In the genomic region with DNA sequence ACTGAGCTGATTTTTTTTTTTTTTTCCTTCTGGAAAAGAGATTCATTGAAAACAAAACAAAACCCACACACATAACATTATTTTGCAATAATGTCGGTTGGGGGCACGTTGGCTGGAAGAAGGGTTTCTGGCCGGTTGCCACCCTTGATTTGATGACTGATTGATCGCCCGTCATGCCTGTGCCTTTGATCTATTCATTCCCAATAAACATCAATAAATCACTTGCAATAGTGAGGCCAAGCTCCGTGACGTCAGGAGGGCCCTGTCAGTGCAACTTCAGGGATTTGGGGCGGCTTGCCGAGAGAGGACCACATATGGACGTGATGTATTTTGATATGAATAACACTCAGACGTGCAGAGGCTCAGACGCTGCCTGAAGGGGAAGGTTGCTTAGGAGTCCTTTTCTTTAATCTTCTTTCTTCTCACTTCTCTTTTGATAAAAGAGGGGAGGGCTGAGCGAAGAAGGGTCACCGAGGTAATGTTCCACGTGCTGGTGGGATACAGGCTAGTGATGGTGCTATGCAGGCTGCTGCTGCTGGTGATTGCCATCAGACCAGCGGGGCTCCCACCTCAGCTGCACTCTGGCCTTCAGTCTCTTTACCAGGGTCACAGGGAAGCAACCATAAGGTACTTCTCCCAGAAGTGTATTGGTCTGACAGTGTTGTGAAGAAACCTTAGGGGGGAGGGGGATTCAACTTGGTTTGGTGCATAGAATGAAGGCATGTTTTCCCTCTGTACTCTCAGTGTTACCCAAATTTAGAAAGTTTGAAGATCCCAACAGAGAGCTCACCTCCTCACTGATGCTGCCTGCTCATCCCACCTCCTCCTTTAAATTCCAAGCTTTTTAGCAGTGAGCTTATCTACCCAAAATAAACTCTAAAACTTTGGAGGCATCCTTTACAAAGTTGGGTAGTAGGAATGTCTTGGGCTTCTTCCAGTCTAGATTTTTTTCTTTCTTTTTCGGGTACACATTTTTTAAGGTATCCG, we compare ENCODE assay signal across 9 mouse cellular contexts. TPM values are rescaled to one million over a fixed set of nuclear protein-coding genes. Genes with fewer than 3 reads are reported as not detected.
DNase-seq lines count a peak whose midpoint lies in the region; ATAC-seq lines count a peak whose summit lies in the region.
"Had no signal": no experiment of that assay in that cellular context is flagged by ENCODE, and none has a peak within 500 bp of the region (broad histone marks: within the 10 kb centered on the region; RNA-seq: fewer than 3 reads in every experiment).

No protein-coding gene starts in this region.

- H3K27me3 ChIP-seq in heart, embryonic 10.5 days (ENCODE audit: insufficient read depth, poor library complexity, severe bottlenecking), result peaks cover 40% of the 10 kb centered on the region
- peaks cover 10% of the 10 kb centered on the region for H3K27me3 ChIP-seq in hindbrain, embryonic 13.5 days
- peaks cover 32% of the 10 kb centered on the region for H3K27me3 ChIP-seq in midbrain, embryonic 12.5 days

- no peak overlapping the region for H3K27ac ChIP-seq in heart, embryonic 10.5 days
- H3K27ac ChIP-seq in hindbrain, embryonic 13.5 days, result peak overlapping the region; percentile 96
- no peak overlapping the region for H3K27ac ChIP-seq in midbrain, embryonic 12.5 days (replicated peaks)

- intact Hi-C loops in heart, postnatal 25 days (cut with DNase I), result loop anchor here (10.0 kb wide), 1 partner anchor 646 kb away; no protein-coding TSS in a partner anchor

- H3K36me3 ChIP-seq in heart, embryonic 10.5 days, result no peaks in the 10 kb centered on the region
- peaks cover 4% of the 10 kb centered on the region; the same call in 1 of the 2 replicates for H3K36me3 ChIP-seq in hindbrain, embryonic 13.5 days
- no peaks in the 10 kb centered on the region for H3K36me3 ChIP-seq in midbrain, embryonic 12.5 days

- H3K4me2 ChIP-seq in hindbrain, embryonic 13.5 days, result peak overlapping the region; percentile 92
- peak overlapping the region; percentile 96 for H3K4me2 ChIP-seq in midbrain, embryonic 12.5 days (replicated peaks)

- no peaks in the 10 kb centered on the region for H3K9me3 ChIP-seq in heart, embryonic 10.5 days
- H3K9me3 ChIP-seq in hindbrain, embryonic 13.5 days, result no peaks in the 10 kb centered on the region
- no peaks in the 10 kb centered on the region for H3K9me3 ChIP-seq in midbrain, embryonic 12.5 days

- H3K4me3 ChIP-seq in heart, embryonic 10.5 days, result peak overlapping the region; percentile 89
- peak overlapping the region; percentile 90 for H3K4me3 ChIP-seq in hindbrain, embryonic 13.5 days
- H3K4me3 ChIP-seq in midbrain, embryonic 12.5 days, result peak overlapping the region; percentile 92
- H3K4me3 ChIP-seq: erythroblast, embryonic 14.5 days had no signal

- DNase-seq in heart, embryonic 10.5 days (ENCODE audit: low spot score), result no peak
- DNase-seq in heart, postnatal 25 days (ENCODE audit: low spot score), result no peak
- DNase-seq in cerebellum, postnatal 10 days, result peak; percentile 51 to 53
- no peak for DNase-seq in frontal cortex, postnatal 14 days (ENCODE audit: low spot score in 2 of 2)
- no peak for DNase-seq in thymus, postnatal 36 days

- 11% methylated on average over 18 of the region's 18 CpGs for WGBS in heart, embryonic 10.5 days
- WGBS in hindbrain, embryonic 13.5 days, result 8% methylated on average over 18 of the region's 18 CpGs
- 10% methylated on average over 18 of the region's 18 CpGs for WGBS in midbrain, embryonic 12.5 days

- H3K9ac ChIP-seq in hindbrain, embryonic 13.5 days, result peak overlapping the region; percentile 95
- H3K9ac ChIP-seq in midbrain, embryonic 12.5 days (replicated peaks), result peak overlapping the region; percentile 82

- peaks cover 27% of the 10 kb centered on the region for H3K4me1 ChIP-seq in heart, embryonic 10.5 days
- H3K4me1 ChIP-seq in hindbrain, embryonic 13.5 days (replicated peaks), result peaks cover 67% of the 10 kb centered on the region
- H3K4me1 ChIP-seq in midbrain, embryonic 12.5 days, result peaks cover 32% of the 10 kb centered on the region

- no peak for ATAC-seq in hindbrain, embryonic 13.5 days (ENCODE audit: low FRiP score)
- no peak for ATAC-seq in midbrain, embryonic 12.5 days (ENCODE audit: low FRiP score, low read depth)
- no peak for ATAC-seq in megakaryocyte progenitor cell, adult 5-6 weeks (replicated peaks; ENCODE audit: poor library complexity)

RNA-seq across cellular contexts. Expression of gene Tshz3, which starts 1.4 kb away (rescaled TPM):
- 1.8 and 5.5 TPM in 2 replicates for polyA plus RNA-seq in heart, embryonic 10.5 days (2016; fragmentation: Nextera tagmentation; extraction: Ambion mirVana)
- 1 to 10 TPM; 3.8 to 4.8 TPM for total RNA-seq in heart, postnatal 25 days (2021)
- 37.1 and 39.9 TPM in 2 replicates for polyA plus RNA-seq in hindbrain, embryonic 13.5 days (2015; fragmentation: Nextera tagmentation; extraction: Ambion mirVana)
- polyA plus RNA-seq in midbrain, embryonic 12.5 days (2016; fragmentation: Nextera tagmentation; extraction: Ambion mirVana), result 4.9 and 5.6 TPM in 2 replicates
- 0.02 and 0.24 TPM in 2 replicates for total RNA-seq in megakaryocyte progenitor cell, adult 5-6 weeks (2015)
- total RNA-seq in megakaryocyte progenitor cell, adult 5-6 weeks (2017), result 0.27 TPM in 1 of 2 replicates, not detected in the other
- polyA plus RNA-seq: erythroblast, embryonic 14.5 days had no signal

Comparison
In these comparisons a context has a peak if more than half of its experiments do, and no peak if none do; other contexts are left out.
1. DNase-seq: peak in cerebellum, postnatal 10 days (2 of 2); none in heart, embryonic 10.5 days (single experiment), heart, postnatal 25 days (single experiment), frontal cortex, postnatal 14 days (0 of 2) and thymus, postnatal 36 days (0 of 2).
2. Peak in every context shown above with its lines, with median percentiles within 50 percentile points of each other: H3K4me3 ChIP-seq.